Mouse (Mus musculus): Measurements from ENCODE around the gene Ptpn13. TPM values are rescaled to one million over a fixed set of nuclear protein-coding genes. Genes with fewer than 3 reads are reported as not detected.

The Ptpn13 gene
- total RNA-seq, 2 experiments from 2014 or later = 4.8 to 6.2 TPM

Other genes with a start within 250 kb of the Ptpn13 start
- 10 to 100 TPM; 26.8 to 27.5 TPM for gene Mapk10, start 213.9 kb upstream of the Ptpn13 start, total RNA-seq (2021)
- 10 to 100 TPM in 1 of 2 experiments, 1 to 10 TPM in 1; 8.2 to 10.1 TPM for gene Slc10a6, start 204.2 kb downstream of the Ptpn13 start, total RNA-seq (2021)
- not detected for gene 1700016H13Rik, start 230.8 kb downstream of the Ptpn13 start, total RNA-seq (2021)